Mouse (Mus musculus): ENCODE results near the gene Nav2. TPM values are rescaled to one million over a fixed set of nuclear protein-coding genes. Genes with fewer than 3 reads are reported as not detected.

Nav2 gene
- total RNA-seq (2023) = 10 to 100 TPM; 12.9 to 13.1 TPM

GRCm38 (mm10) chr7:48908521-48909341 is at the start of gene Nav2:
Gene Nav2 (plus strand): TSS chr7:48908716.

GRCm38 (mm10) chr7:48881486-48881885 is 27.0 kb upstream of the Nav2 start, which contains the start of gene E2f8:
Gene E2f8 (minus strand): TSS chr7:48881596.

GRCm38 (mm10) chr7:49636491-49637115 is 728.1 kb downstream of the Nav2 start, which contains the start of gene Dbx1:
Gene Dbx1 (minus strand): TSS chr7:49636849.

Other genes with a start within 250 kb of the Nav2 start
- 10 to 100 TPM; 22.9 to 25.2 TPM for gene Zdhhc13, start 119.7 kb upstream of the Nav2 start, total RNA-seq (2023)
- gene Csrp3, start 60.7 kb upstream of the Nav2 start, total RNA-seq (2023) = not detected
- 1 to 10 TPM; 1.8 to 3.6 TPM for gene E2f8, start 27.1 kb upstream of the Nav2 start, total RNA-seq (2023)

Measured in T-cell, adult 66 days (primary cell).